Mouse (Mus musculus): ENCODE measurements around the gene Ngf. TPM values are rescaled to one million over a fixed set of nuclear protein-coding genes. Genes with fewer than 3 reads are reported as not detected.

The Ngf gene
- polyA plus RNA-seq, 1 experiment from 2014 or later = 4.2 TPM

DNA sequence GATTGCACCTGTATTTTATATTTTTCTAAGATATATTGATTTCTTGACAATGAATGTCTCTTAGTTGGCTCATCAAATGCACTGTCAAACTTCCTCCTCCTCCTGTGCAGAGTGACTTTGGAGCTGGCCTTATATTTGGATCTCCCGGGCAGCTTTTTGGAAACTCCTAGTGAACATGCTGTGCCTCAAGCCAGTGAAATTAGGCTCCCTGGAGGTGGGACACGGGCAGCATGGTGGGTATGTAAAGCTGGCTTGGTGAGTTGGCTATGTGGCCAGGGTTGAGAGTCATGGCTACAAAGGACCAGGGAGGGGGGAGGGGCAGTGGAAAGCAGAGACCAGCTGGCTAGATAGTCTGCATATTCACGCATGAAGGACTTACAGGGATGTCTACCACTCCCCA lies 39.9 kb downstream of the Ngf start:
- H3K9ac ChIP-seq = no peak overlapping the region
- H3K36me3 ChIP-seq = no peaks in the 10 kb centered on the region
- H3K27ac ChIP-seq = no peak overlapping the region
- H3K4me1 ChIP-seq = peaks cover 13% of the 10 kb centered on the region; the same call in 1 of the 2 replicates
- no peaks in the 10 kb centered on the region for H3K27me3 ChIP-seq
- H3K4me3 ChIP-seq (replicated peaks) = no peak overlapping the region
- H3K9me3 ChIP-seq (replicated peaks) = no peaks in the 10 kb centered on the region
- ATAC-seq (replicated peaks; ENCODE audit: low FRiP score) = no peak
- no peak overlapping the region for H3K4me2 ChIP-seq
- 81% methylated on average over 3 of the region's 3 CpGs for WGBS

- 71% methylated on average over 4 of the region's 4 CpGs for WGBS
- Histone ChIP-seq H3K4me2 (no peak overlapping the region), H3K4me1 (no peaks in the 10 kb centered on the region), H3K9me3 (replicated peaks) (no peaks in the 10 kb centered on the region), H3K27me3 (no peaks in the 10 kb centered on the region), H3K4me3 (replicated peaks) (no peak overlapping the region), H3K36me3 (no peaks in the 10 kb centered on the region), H3K9ac (no peak overlapping the region), H3K27ac (no peak overlapping the region)
- no peak for ATAC-seq (replicated peaks; ENCODE audit: low FRiP score)
Measured at GRCm38 (mm10) chr3:102516937-102517336, 47.2 kb downstream of the Ngf start.

DNA sequence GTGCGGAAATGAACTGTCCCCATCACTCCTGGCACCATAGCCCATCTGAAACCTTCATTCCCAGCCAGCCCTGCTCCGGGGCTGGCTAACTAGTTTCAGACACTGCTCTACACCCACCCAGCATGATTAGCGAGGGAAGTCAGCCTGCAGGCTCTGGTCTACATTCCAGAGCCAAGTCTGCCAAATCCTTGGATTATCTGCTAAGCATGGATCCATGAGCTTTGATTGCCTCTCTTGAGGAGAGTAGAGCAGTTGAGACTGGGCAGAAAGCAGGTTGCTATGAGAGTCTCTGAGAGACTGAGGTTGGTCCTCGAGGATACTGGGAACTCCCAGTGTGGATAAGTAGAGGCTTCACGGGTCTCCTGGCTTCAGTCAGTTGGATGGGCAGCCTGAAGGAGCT lies 51.3 kb downstream of the Ngf start:
- WGBS = 71% methylated on average over 5 of the region's 5 CpGs
- Histone ChIP-seq H3K4me1 (no peaks in the 10 kb centered on the region), H3K27ac (no peak overlapping the region), H3K9ac (no peak overlapping the region), H3K4me3 (replicated peaks) (no peak overlapping the region), H3K27me3 (no peaks in the 10 kb centered on the region), H3K4me2 (no peak overlapping the region), H3K9me3 (replicated peaks) (no peaks in the 10 kb centered on the region), H3K36me3 (no peaks in the 10 kb centered on the region)
- ATAC-seq (replicated peaks; ENCODE audit: low FRiP score) = no peak

GRCm38 (mm10) chr3:102523711-102524110 lies 54.0 kb downstream of the Ngf start:
- H3K4me1 ChIP-seq = 0 out of 2 replicates have a peak, but pooled peaks cover 2% of the 10 kb centered on the region
- ATAC-seq (replicated peaks; ENCODE audit: low FRiP score) = no peak

GRCm38 (mm10) chr3:102524951-102525350 lies 55.2 kb downstream of the Ngf start:
- Histone ChIP-seq H3K4me2 (no peak overlapping the region), H3K9ac (no peak overlapping the region), H3K4me3 (replicated peaks) (no peak overlapping the region), H3K4me1 (0 out of 2 replicates have a peak, but pooled peaks cover 2% of the 10 kb centered on the region), H3K27me3 (no peaks in the 10 kb centered on the region), H3K36me3 (no peaks in the 10 kb centered on the region), H3K9me3 (replicated peaks) (no peaks in the 10 kb centered on the region), H3K27ac (no peak overlapping the region)
- WGBS = 78% methylated on average over 7 of the region's 7 CpGs
- ATAC-seq (replicated peaks; ENCODE audit: low FRiP score) = no peak

More at GRCm38 (mm10) chr3:102523711-102524110, 54.0 kb downstream of the Ngf start:
- H3K9ac ChIP-seq = no peak overlapping the region
- H3K9me3 ChIP-seq (replicated peaks) = no peaks in the 10 kb centered on the region
- 75% methylated on average over 2 of the region's 2 CpGs for WGBS
- H3K27ac ChIP-seq = no peak overlapping the region
- H3K4me2 ChIP-seq = no peak overlapping the region
- H3K4me3 ChIP-seq (replicated peaks) = no peak overlapping the region
- no peaks in the 10 kb centered on the region for H3K27me3 ChIP-seq
- H3K36me3 ChIP-seq = no peaks in the 10 kb centered on the region

DNA sequence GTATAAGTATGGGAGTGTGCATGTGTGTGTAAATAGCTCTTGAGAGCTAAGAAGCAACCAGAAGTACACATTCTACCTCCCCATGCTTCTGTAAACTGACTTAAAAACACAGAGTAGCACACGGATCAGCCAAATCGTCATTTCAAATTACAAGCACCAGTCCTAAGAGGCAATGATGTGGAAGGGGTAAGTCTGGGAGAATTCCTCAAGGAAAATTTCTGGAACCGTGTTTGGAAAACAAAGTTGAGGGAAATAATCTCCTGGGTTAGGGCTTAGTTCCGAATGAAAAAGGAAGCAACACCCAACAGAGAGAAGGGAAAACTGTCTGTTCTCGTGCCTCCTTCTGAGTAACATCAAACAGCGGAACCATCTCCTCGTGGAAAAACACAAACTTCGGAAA lies 56.1 kb downstream of the Ngf start:
- Histone ChIP-seq H3K27me3 (no peaks in the 10 kb centered on the region), H3K9me3 (replicated peaks) (no peaks in the 10 kb centered on the region), H3K4me3 (replicated peaks) (no peak overlapping the region), H3K4me1 (0 out of 2 replicates have a peak, but pooled peaks cover 2% of the 10 kb centered on the region), H3K36me3 (no peaks in the 10 kb centered on the region), H3K27ac (no peak overlapping the region), H3K4me2 (no peak overlapping the region), H3K9ac (no peak overlapping the region)
- no peak for ATAC-seq (replicated peaks; ENCODE audit: low FRiP score)
- WGBS = 80% methylated on average over 8 of the region's 8 CpGs

- ATAC-seq (replicated peaks; ENCODE audit: low FRiP score) = no peak
Measured at GRCm38 (mm10) chr3:102526481-102526880, 56.8 kb downstream of the Ngf start.

DNA sequence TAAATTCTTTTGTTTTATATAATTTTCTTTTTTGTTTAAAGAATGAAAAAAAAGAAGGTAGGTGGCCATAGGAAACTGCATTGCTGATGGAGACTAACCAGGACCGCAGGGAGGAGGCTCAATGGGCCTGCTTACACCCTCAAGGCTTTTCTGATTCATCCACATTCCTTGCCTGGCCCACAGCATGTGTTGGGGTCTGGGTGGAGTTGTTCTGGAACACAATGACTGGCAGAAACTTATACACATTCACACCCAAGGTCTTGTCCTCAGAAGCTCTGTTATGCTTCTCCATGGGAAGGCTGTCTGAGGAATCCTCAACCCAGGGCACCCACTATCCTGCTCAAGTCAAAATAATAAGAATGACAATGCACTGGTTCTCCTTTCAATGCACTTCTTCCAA lies 65.0 kb downstream of the Ngf start:
- WGBS = 100% methylated on average over 1 of the region's 1 CpGs
- H3K4me2 ChIP-seq = no peak overlapping the region
- ATAC-seq (replicated peaks; ENCODE audit: low FRiP score) = no peak

More at GRCm38 (mm10) chr3:102526481-102526880, 56.8 kb downstream of the Ngf start:
- H3K4me3 ChIP-seq (replicated peaks) = no peak overlapping the region
- H3K27me3 ChIP-seq = no peaks in the 10 kb centered on the region
- WGBS = 67% methylated on average over 6 of the region's 6 CpGs
- 0 out of 2 replicates have a peak, but pooled peaks cover 2% of the 10 kb centered on the region for H3K4me1 ChIP-seq
- no peaks in the 10 kb centered on the region for H3K36me3 ChIP-seq
- no peak overlapping the region for H3K9ac ChIP-seq
- no peak overlapping the region for H3K4me2 ChIP-seq
- H3K27ac ChIP-seq = no peak overlapping the region
- no peaks in the 10 kb centered on the region for H3K9me3 ChIP-seq (replicated peaks)

GRCm38 (mm10) chr3:102543646-102544045 lies 73.9 kb downstream of the Ngf start:
- no peak for ATAC-seq (replicated peaks; ENCODE audit: low FRiP score)
- Histone ChIP-seq H3K27ac (no peak overlapping the region), H3K4me1 (no peaks in the 10 kb centered on the region), H3K9ac (no peak overlapping the region), H3K36me3 (no peaks in the 10 kb centered on the region), H3K9me3 (replicated peaks) (no peaks in the 10 kb centered on the region), H3K4me3 (replicated peaks) (no peak overlapping the region), H3K4me2 (no peak overlapping the region), H3K27me3 (no peaks in the 10 kb centered on the region)
- WGBS = 64% methylated on average over 5 of the region's 5 CpGs

More for the DNA sequence above, 65.0 kb downstream of the Ngf start:
- Histone ChIP-seq H3K36me3 (no peaks in the 10 kb centered on the region), H3K4me1 (no peaks in the 10 kb centered on the region), H3K4me3 (replicated peaks) (no peak overlapping the region), H3K9me3 (replicated peaks) (no peaks in the 10 kb centered on the region), H3K9ac (no peak overlapping the region), H3K27me3 (no peaks in the 10 kb centered on the region), H3K27ac (no peak overlapping the region)

- no peaks in the 10 kb centered on the region for H3K27me3 ChIP-seq
- no peak for ATAC-seq (replicated peaks; ENCODE audit: low FRiP score)
- no peaks in the 10 kb centered on the region for H3K36me3 ChIP-seq
- H3K27ac ChIP-seq = no peak overlapping the region
- H3K9me3 ChIP-seq (replicated peaks) = no peaks in the 10 kb centered on the region
- no peak overlapping the region for H3K9ac ChIP-seq
- no peak overlapping the region for H3K4me2 ChIP-seq
- no peak overlapping the region for H3K4me3 ChIP-seq (replicated peaks)
- H3K4me1 ChIP-seq = no peaks in the 10 kb centered on the region
- 82% methylated on average over 5 of the region's 5 CpGs for WGBS
Measured at GRCm38 (mm10) chr3:102547536-102547935, 77.8 kb downstream of the Ngf start.

DNA sequence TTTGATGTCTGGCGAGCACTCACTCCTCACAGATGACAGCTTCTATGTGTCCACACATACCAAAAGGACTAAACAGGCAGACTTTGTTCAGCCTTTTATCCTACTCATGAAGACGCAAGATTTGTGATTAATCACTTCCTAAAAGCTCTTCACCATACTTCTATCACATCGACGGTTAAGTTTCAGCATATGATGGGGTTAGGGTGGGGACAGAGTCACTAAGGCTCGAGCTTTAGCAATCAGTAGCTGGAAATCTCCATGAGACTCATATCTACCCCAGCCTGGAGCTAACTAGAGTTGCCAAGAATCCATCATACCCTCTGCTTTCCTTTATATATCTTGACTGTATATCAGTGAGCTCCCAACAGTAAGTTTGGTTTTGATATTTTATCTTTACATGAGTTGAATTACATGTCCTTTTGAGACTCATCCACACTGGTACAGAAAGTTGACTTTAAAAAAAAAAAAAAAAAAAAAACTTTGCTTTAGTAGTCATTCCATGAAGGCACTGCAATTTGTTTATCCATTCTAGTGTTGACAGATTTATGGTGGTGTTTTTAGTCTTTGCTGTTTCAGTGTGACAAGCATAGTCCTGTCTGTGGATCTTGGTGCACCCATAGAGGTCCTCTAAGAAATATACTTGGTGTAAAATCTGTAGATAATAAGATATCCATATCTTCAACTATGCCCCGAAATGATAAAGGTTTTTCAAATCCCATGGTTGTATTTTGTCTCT lies 84.4 kb downstream of the Ngf start:
- Histone ChIP-seq H3K36me3 (no peaks in the 10 kb centered on the region), H3K4me1 (no peaks in the 10 kb centered on the region), H3K4me3 (replicated peaks) (no peak overlapping the region), H3K4me2 (no peak overlapping the region), H3K9me3 (replicated peaks) (no peaks in the 10 kb centered on the region), H3K27me3 (no peaks in the 10 kb centered on the region), H3K27ac (no peak overlapping the region), H3K9ac (no peak overlapping the region)
- WGBS = 68% methylated on average over 6 of the region's 6 CpGs
- no peak for ATAC-seq (replicated peaks; ENCODE audit: low FRiP score)

DNA sequence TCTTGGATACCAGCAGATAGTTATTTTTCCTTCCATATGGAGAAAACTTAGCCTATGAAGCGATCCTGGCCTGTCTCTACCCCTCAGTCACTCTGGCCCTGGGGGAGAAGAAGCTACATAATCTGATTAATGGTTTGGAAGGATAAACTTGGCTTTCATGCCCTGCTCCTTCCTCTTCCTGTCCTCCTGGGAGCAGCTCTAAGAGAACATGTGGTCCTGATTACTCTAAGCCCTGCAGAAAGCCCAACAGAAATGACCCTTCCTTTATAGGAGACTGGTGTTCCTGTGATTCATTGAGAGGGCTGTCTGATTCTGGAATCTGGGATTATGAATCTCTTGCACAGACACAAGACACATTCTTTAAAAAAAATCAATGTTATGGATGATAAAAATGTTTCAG lies 86.4 kb downstream of the Ngf start:
- no peaks in the 10 kb centered on the region for H3K4me1 ChIP-seq
- ATAC-seq (replicated peaks; ENCODE audit: low FRiP score) = no peak
- WGBS = 52% methylated on average over 1 of the region's 1 CpGs

DNA sequence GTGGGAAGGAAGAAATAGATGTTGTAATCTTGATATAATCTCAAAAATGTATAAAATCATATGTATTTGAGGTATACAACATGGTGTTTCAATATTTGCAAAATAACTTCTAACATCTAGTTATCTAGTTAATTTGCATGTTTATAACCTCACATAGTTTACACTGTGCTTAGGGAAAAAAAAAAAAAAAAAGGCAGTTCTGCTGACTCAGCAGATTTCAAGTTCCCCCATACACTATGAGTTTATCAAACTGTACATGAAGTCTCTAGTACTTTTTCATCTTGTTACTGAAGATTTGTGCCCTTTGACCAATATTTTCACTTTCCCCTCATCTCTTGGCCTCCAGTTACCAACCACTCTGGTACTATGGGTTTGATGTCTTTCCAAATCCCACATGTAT lies 86.9 kb downstream of the Ngf start:
- ATAC-seq (replicated peaks; ENCODE audit: low FRiP score) = no peak
- Histone ChIP-seq H3K4me1 (no peaks in the 10 kb centered on the region), H3K9me3 (replicated peaks) (no peaks in the 10 kb centered on the region), H3K27ac (no peak overlapping the region), H3K36me3 (no peaks in the 10 kb centered on the region), H3K4me2 (no peak overlapping the region), H3K9ac (no peak overlapping the region), H3K4me3 (replicated peaks) (no peak overlapping the region), H3K27me3 (no peaks in the 10 kb centered on the region)

More for the DNA sequence above, 86.4 kb downstream of the Ngf start:
- no peak overlapping the region for H3K27ac ChIP-seq
- H3K9me3 ChIP-seq (replicated peaks) = no peaks in the 10 kb centered on the region
- H3K36me3 ChIP-seq = no peaks in the 10 kb centered on the region
- no peaks in the 10 kb centered on the region for H3K27me3 ChIP-seq
- no peak overlapping the region for H3K4me2 ChIP-seq
- H3K4me3 ChIP-seq (replicated peaks) = no peak overlapping the region
- no peak overlapping the region for H3K9ac ChIP-seq

All from kidney, embryonic 15.5 days (tissue).